Mouse (Mus musculus) CD8-positive naive resting alpha-beta T cell, adult 2 months (primary cell): ENCODE measurements around the gene Dpp4.

Experiments
- DNase-seq, 2 experiments: peaks; one replicate each; pipeline ENCODE4 v3.0.0; 2022; ENCODE audit warnings: low read depth in 2 of 2, low spot score in 2 of 2

Gene Dpp4

GRCm38 (mm10) chr2:62363606-62364005 lies 48.4 kb downstream of the Dpp4 start:
- no peak for DNase-seq

- DNase-seq, result no peak
These were observed 49.8 kb downstream of the Dpp4 start for GRCm38 (mm10) chr2:62362211-62362610.

- DNase-seq, result no peak
These were observed 50.5 kb downstream of the Dpp4 start for GRCm38 (mm10) chr2:62361514-62361913.

GRCm38 (mm10) chr2:62360872-62361271 lies 51.2 kb downstream of the Dpp4 start:
- DNase-seq, result no peak

GRCm38 (mm10) chr2:62357259-62357658 lies 54.8 kb downstream of the Dpp4 start:
- no peak for DNase-seq

GRCm38 (mm10) chr2:62356606-62357005 lies 55.4 kb downstream of the Dpp4 start:
- DNase-seq, result no peak

- no peak for DNase-seq
These were observed 56.3 kb downstream of the Dpp4 start for GRCm38 (mm10) chr2:62355766-62356165.

- DNase-seq, result peak; percentile 23 to 45
These were observed 60.0 kb downstream of the Dpp4 start for GRCm38 (mm10) chr2:62352035-62352434.

- no peak for DNase-seq
These were observed 64.3 kb downstream of the Dpp4 start for GRCm38 (mm10) chr2:62347762-62348161.

GRCm38 (mm10) chr2:62346771-62347170 lies 65.3 kb downstream of the Dpp4 start:
- DNase-seq, result no peak

- DNase-seq, result no peak
These were observed 67.7 kb downstream of the Dpp4 start for GRCm38 (mm10) chr2:62344367-62344766.

- no peak for DNase-seq
These were observed 70.3 kb downstream of the Dpp4 start for GRCm38 (mm10) chr2:62341734-62342128.

GRCm38 (mm10) chr2:62341061-62341733 lies 70.8 kb downstream of the Dpp4 start:
- no peak for DNase-seq

GRCm38 (mm10) chr2:62339222-62339944 lies 72.6 kb downstream of the Dpp4 start:
- DNase-seq, result no peak

- no peak for DNase-seq
These were observed 74.9 kb downstream of the Dpp4 start for GRCm38 (mm10) chr2:62337086-62337485.

- DNase-seq, result no peak
These were observed 77.4 kb downstream of the Dpp4 start for GRCm38 (mm10) chr2:62334397-62335243.

- no peak for DNase-seq
These were observed 79.6 kb downstream of the Dpp4 start for GRCm38 (mm10) chr2:62332465-62332864.

GRCm38 (mm10) chr2:62331913-62332312 lies 80.1 kb downstream of the Dpp4 start:
- no peak for DNase-seq

GRCm38 (mm10) chr2:62325388-62325787 lies 86.6 kb downstream of the Dpp4 start:
- DNase-seq, result no peak

GRCm38 (mm10) chr2:62323078-62323637 lies 88.9 kb downstream of the Dpp4 start:
- no peak for DNase-seq

GRCm38 (mm10) chr2:62319489-62319888 lies 92.5 kb downstream of the Dpp4 start:
- DNase-seq, result no peak
